Mouse (Mus musculus) MEL (cell line): ENCODE data around the gene Gm20388. TPM values are rescaled to one million over a fixed set of nuclear protein-coding genes. Genes with fewer than 3 reads are reported as not detected.
"Not testable (repeated sequence)": the region's sequence is repeated elsewhere in the genome, so short reads cannot be mapped to it uniquely, and the experiment has no call there.

Experiments used
- DNase-seq: peaks from one replicate; pipeline ENCODE4 v3.0.0; 2011; ENCODE audit warnings: low read depth, low spot score
- H3K27ac ChIP-seq: 2 replicates; pipeline ENCODE4 v1.5.1; 2012; ENCODE audit warnings: low read depth, mild to moderate bottlenecking, control low read depth, low read length, moderate library complexity; ENCODE audit not compliant: control insufficient read depth
- H3K27me3 ChIP-seq, 2 experiments: fragments of 150-350 bp in 1 of 2; sonication (generic) in 1 of 2; 2 replicates each; pipeline ENCODE4 v1.6.1; 2012; ENCODE audit warnings: low read length in 2 of 2, mild to moderate bottlenecking in 2 of 2, improper control_type of control experiment in 1 of 2, moderate library complexity in 1 of 2; ENCODE audit not compliant: insufficient read depth in 2 of 2, control insufficient read depth in 1 of 2
- H3K36me3 ChIP-seq, 2 experiments: 2 replicates each; pipeline ENCODE4 v1.6.1; 2012 to 2014; ENCODE audit warnings: low read length in 2 of 2, improper control_type of control experiment in 1 of 2, inconsistent platforms in 1 of 2, mild to moderate bottlenecking in 1 of 2; ENCODE audit not compliant: insufficient read depth in 2 of 2, control insufficient read depth in 1 of 2
- H3K4me1 ChIP-seq, 2 experiments: fragments of 150-350 bp in 1 of 2; sonication (generic) in 1 of 2; 2 replicates each; pipeline ENCODE4 v1.6.1; 2012; ENCODE audit warnings: low read length in 2 of 2, improper control_type of control experiment in 1 of 2, mild to moderate bottlenecking in 1 of 2; ENCODE audit not compliant: insufficient read depth in 2 of 2, control insufficient read depth in 1 of 2
- H3K4me3 ChIP-seq, 2 experiments: fragments of 150-350 bp in 1 of 2; sonication (generic) in 1 of 2; 2 replicates each; pipeline ENCODE4 v1.5.1; 2012; ENCODE audit warnings: low read depth in 2 of 2, low read length in 2 of 2, mild to moderate bottlenecking in 2 of 2, moderate library complexity in 2 of 2, control low read depth in 1 of 2, improper control_type of control experiment in 1 of 2; ENCODE audit not compliant: control insufficient read depth in 1 of 2, insufficient read depth in 1 of 2
- H3K79me2 ChIP-seq: 2 replicates; pipeline ENCODE4 v1.6.1; 2012; ENCODE audit warnings: mild to moderate bottlenecking, low read length, moderate library complexity; ENCODE audit not compliant: control insufficient read depth, poor library complexity, insufficient read depth
- H3K9ac ChIP-seq: 2 replicates; pipeline ENCODE4 v1.6.1; 2012; ENCODE audit warnings: low read depth, mild to moderate bottlenecking, control low read depth, low read length, moderate library complexity; ENCODE audit not compliant: control insufficient read depth, poor library complexity, severe bottlenecking
- H3K9me3 ChIP-seq: fragments of 150-350 bp; sonication (generic); replicated peaks from 2 replicates; pipeline ENCODE4 v1.6.1; 2012; ENCODE audit warnings: mild to moderate bottlenecking, low read length, improper control_type of control experiment, moderate library complexity; ENCODE audit not compliant: insufficient read depth
- BHLHE40 ChIP-seq: IDR thresholded peaks from 2 replicates; pipeline ENCODE4 v1.6.1; 2012; ENCODE audit warnings: low read depth, mild to moderate bottlenecking, inconsistent platforms, low read length, improper control_type of control experiment, borderline replicate concordance
- CHD1 ChIP-seq: IDR thresholded peaks from 2 replicates; pipeline ENCODE4 v1.6.1; 2012; ENCODE audit warnings: low read depth, mild to moderate bottlenecking, inconsistent platforms, low read length, improper control_type of control experiment
- CHD2 ChIP-seq: IDR thresholded peaks from 2 replicates; pipeline ENCODE4 v1.6.1; 2011; ENCODE audit warnings: low read length, improper control_type of control experiment
- CTCF ChIP-seq, 3 experiments: IDR thresholded peaks in 2 of 3; conservative IDR thresholded peaks in 1 of 3; 2 replicates each; pipeline ENCODE4 v1.5.1; 2011 to 2012; ENCODE audit warnings: low read length in 3 of 3, low read depth in 2 of 3, mild to moderate bottlenecking in 2 of 3, improper control_type of control experiment in 1 of 3, inconsistent platforms in 1 of 3, mixed read lengths in 1 of 3, moderate library complexity in 1 of 3; ENCODE audit not compliant: control insufficient read depth in 1 of 3, insufficient read depth in 1 of 3, poor library complexity in 1 of 3, severe bottlenecking in 1 of 3
- E2F4 ChIP-seq: IDR thresholded peaks from 2 replicates; pipeline ENCODE4 v1.6.1; 2011; ENCODE audit warnings: low read depth, low read length, improper control_type of control experiment, borderline replicate concordance
- ELF1 ChIP-seq: IDR thresholded peaks from 2 replicates; pipeline ENCODE4 v1.6.1; 2014; ENCODE audit warnings: low read depth, mild to moderate bottlenecking, inconsistent platforms, low read length, improper control_type of control experiment, moderate library complexity
- ETS1 ChIP-seq: IDR thresholded peaks from 2 replicates; pipeline ENCODE4 v1.6.1; 2012; ENCODE audit warnings: low read depth, mild to moderate bottlenecking, inconsistent platforms, low read length, improper control_type of control experiment, moderate library complexity
- GATA1 ChIP-seq: IDR thresholded peaks from 2 replicates; pipeline ENCODE4 v1.6.1; 2011; ENCODE audit warnings: low read depth, low read length, improper control_type of control experiment
- HCFC1 ChIP-seq: IDR thresholded peaks from 2 replicates; pipeline ENCODE4 v1.6.1; 2012; ENCODE audit warnings: low read depth, mild to moderate bottlenecking, inconsistent platforms, low read length, improper control_type of control experiment, moderate library complexity
- JUND ChIP-seq: IDR thresholded peaks from 2 replicates; pipeline ENCODE4 v1.6.1; 2011; ENCODE audit warnings: low read depth, mild to moderate bottlenecking, improper control_type of control experiment, low read length
- KAT2A ChIP-seq: conservative IDR thresholded peaks from 2 replicates; pipeline ENCODE4 v1.6.1; 2012; ENCODE audit warnings: low read depth, low read length, improper control_type of control experiment, inconsistent platforms
- MAFK ChIP-seq: IDR thresholded peaks from 2 replicates; pipeline ENCODE4 v1.6.1; 2011; ENCODE audit warnings: low read depth, mild to moderate bottlenecking, low read length, improper control_type of control experiment, borderline replicate concordance
- MEF2A ChIP-seq: IDR thresholded peaks from 2 replicates; pipeline ENCODE4 v1.6.1; 2014; ENCODE audit warnings: low read depth, mild to moderate bottlenecking, inconsistent platforms, low read length, improper control_type of control experiment; ENCODE audit not compliant: poor library complexity, insufficient replicate concordance, severe bottlenecking; ENCODE audit errors: extremely low read depth
- MYB ChIP-seq: IDR thresholded peaks from 2 replicates; pipeline ENCODE4 v1.6.1; 2011; ENCODE audit warnings: mild to moderate bottlenecking, low read depth, low read length, improper control_type of control experiment
- MYC ChIP-seq: IDR thresholded peaks from 2 replicates; pipeline ENCODE4 v1.6.1; 2011; ENCODE audit warnings: low read depth, mild to moderate bottlenecking, low read length, improper control_type of control experiment, moderate library complexity
- POLR2A ChIP-seq, 2 experiments: IDR thresholded peaks; 2 replicates each; pipeline ENCODE4 v1.6.1; 2011 to 2012; ENCODE audit warnings: low read length in 2 of 2, mild to moderate bottlenecking in 2 of 2, control low read depth in 1 of 2, improper control_type of control experiment in 1 of 2, low read depth in 1 of 2, moderate library complexity in 1 of 2; ENCODE audit not compliant: control insufficient read depth in 1 of 2, insufficient read depth in 1 of 2, poor library complexity in 1 of 2
- POLR2AphosphoS2 ChIP-seq: IDR thresholded peaks from 2 replicates; pipeline ENCODE4 v1.6.1; 2011; ENCODE audit warnings: low read length, improper control_type of control experiment
- POLR2AphosphoS5 ChIP-seq: IDR thresholded peaks from 2 replicates; pipeline ENCODE4 v1.6.1; 2012; ENCODE audit warnings: low read depth, borderline replicate concordance, mild to moderate bottlenecking, inconsistent platforms, low read length, moderate library complexity, mixed read lengths
- SIN3A ChIP-seq: IDR thresholded peaks from 2 replicates; pipeline ENCODE4 v1.6.1; 2012; ENCODE audit warnings: low read length, improper control_type of control experiment, inconsistent platforms
- SMC3 ChIP-seq: IDR thresholded peaks from 2 replicates; pipeline ENCODE4 v1.6.1; 2011; ENCODE audit warnings: low read depth, low read length, improper control_type of control experiment
- TAL1 ChIP-seq: IDR thresholded peaks from 2 replicates; pipeline ENCODE4 v1.6.1; 2012; ENCODE audit warnings: mild to moderate bottlenecking, inconsistent platforms, low read length, moderate library complexity, mixed read lengths
- UBTF ChIP-seq: IDR thresholded peaks from 2 replicates; pipeline ENCODE4 v1.6.1; 2012; ENCODE audit warnings: low read depth, mild to moderate bottlenecking, inconsistent platforms, low read length, improper control_type of control experiment, moderate library complexity, borderline replicate concordance; ENCODE audit not compliant: insufficient read depth
- USF1 ChIP-seq: IDR thresholded peaks from 2 replicates; pipeline ENCODE4 v1.6.1; 2014; ENCODE audit warnings: low read depth, mild to moderate bottlenecking, inconsistent platforms, low read length, improper control_type of control experiment, moderate library complexity
- USF2 ChIP-seq, 2 experiments: IDR thresholded peaks; 2 replicates each; pipeline ENCODE4 v1.6.1; 2011 to 2012; ENCODE audit warnings: improper control_type of control experiment in 2 of 2, low read length in 2 of 2, borderline replicate concordance in 1 of 2, inconsistent platforms in 1 of 2, low read depth in 1 of 2, mild to moderate bottlenecking in 1 of 2; ENCODE audit not compliant: insufficient read depth in 1 of 2
- ZKSCAN1 ChIP-seq: IDR thresholded peaks from 2 replicates; pipeline ENCODE4 v1.6.1; 2012; ENCODE audit warnings: low read depth, mild to moderate bottlenecking, inconsistent platforms, low read length, improper control_type of control experiment, moderate library complexity
- ZMIZ1 ChIP-seq: IDR thresholded peaks from 2 replicates; pipeline ENCODE4 v1.6.1; 2012; ENCODE audit warnings: low read depth, mild to moderate bottlenecking, inconsistent platforms, low read length, improper control_type of control experiment, moderate library complexity
- ZNF384 ChIP-seq: IDR thresholded peaks from 2 replicates; pipeline ENCODE4 v1.6.1; 2012; ENCODE audit warnings: low read depth, mild to moderate bottlenecking, inconsistent platforms, low read length, improper control_type of control experiment
- polyA plus RNA-seq, 2 experiments: library from polyadenylated mRNA; stranded (reverse) in 1 of 2; unstranded in 1 of 2; fragments of >175 nt in 1 of 2; fragments of >200 nt in 1 of 2; gene quantifications; 2 replicates each; pipeline versions ENCODE4 v1.2.1 to v1.2.4; 2012; ENCODE audit warnings: low replicate concordance in 2 of 2, low read depth in 1 of 2; ENCODE audit not compliant: insufficient read length in 2 of 2, insufficient read depth in 1 of 2, missing spikeins in 1 of 2
- total RNA-seq: library from RNA; depleted of rRNA; stranded (reverse); fragments of 300-350 nt; gene quantifications from 2 replicates; pipeline ENCODE4 v1.2.3, GENCODE M21; 2012

The Gm20388 gene
- total and polyA plus RNA-seq, 3 experiments: 11.1 to 17.8 TPM; not detected in 1

DNA sequence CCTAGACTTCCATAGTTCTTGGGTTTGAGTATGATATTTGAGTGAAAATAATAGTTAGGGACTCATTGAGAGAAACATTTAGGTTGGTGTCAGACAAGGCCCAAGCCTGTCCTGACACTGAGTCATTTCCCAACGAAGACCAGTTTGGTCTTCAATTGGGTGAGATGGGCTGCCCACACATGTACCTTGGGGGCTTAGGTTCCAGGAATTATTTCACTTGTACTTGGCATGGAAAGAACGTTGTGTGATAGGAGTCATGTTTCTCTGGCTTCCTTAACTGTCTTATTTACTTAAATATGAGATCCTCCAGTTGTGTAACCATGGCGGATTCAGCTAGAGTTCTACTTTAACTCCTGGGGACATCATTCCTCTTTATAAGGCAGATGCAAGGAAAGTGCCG lies 3553.0 kb downstream of the Gm20388 start:
- Histone ChIP-seq H3K4me3 (no peak overlapping the region), H3K27ac (no peak overlapping the region), H3K9me3 (no peaks in the 10 kb centered on the region), H3K79me2 (no peaks in the 10 kb centered on the region), H3K9ac (no peak overlapping the region), H3K27me3 (no peaks in the 10 kb centered on the region), H3K4me1 (no peaks in the 10 kb centered on the region), H3K36me3 (peaks cover 0 to 4% of the 10 kb centered on the region in 2 experiments; a peak in 2 of 4 replicates)
- TF ChIP-seq CHD2 (no peak), USF2 (IDR thresholded peaks at IDR 0.05; ENCODE audit: borderline replicate concordance in 1 of 2, insufficient read depth in 1 of 2, low read depth in 1 of 2, low read length in 2 of 2) (no peak), ETS1 (no peak), JUND (no peak), MEF2A (no peak), MYB (no peak), POLR2A (IDR thresholded peaks at IDR 0.05; ENCODE audit: control insufficient read depth in 1 of 2, insufficient read depth in 1 of 2, low read depth in 1 of 2, low read length in 2 of 2, poor library complexity in 1 of 2) (no peak), ZMIZ1 (no peak), POLR2AphosphoS5 (no peak), SMC3 (no peak), CHD1 (no peak), KAT2A (no peak), MYC (no peak)
- peak; percentile 1 for DNase-seq

DNA sequence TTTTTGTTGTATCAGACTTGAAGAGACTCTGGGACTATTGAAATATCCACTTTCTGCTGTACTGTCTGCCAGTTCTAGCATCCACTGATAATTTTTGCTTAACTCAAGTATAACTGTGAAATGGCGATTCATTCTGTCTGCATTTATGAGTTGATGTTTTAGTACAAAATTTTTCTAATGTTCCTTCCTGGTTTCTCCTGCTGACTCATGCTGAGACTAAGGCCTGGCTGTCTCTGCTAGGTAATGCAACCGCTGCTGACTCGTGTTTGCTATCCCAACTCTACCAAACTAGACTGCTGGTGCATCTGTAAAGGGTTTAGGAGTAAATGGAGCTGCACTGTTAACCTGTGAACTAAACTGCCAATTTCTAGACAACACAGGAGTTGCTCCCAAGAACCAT lies 3556.8 kb downstream of the Gm20388 start:
- peak overlapping the region; percentile 55 for H3K9ac ChIP-seq
- no peaks in the 10 kb centered on the region for H3K4me1 ChIP-seq
- H3K9me3 ChIP-seq: no peaks in the 10 kb centered on the region
- H3K27ac ChIP-seq: peak overlapping the region; percentile 64; the same call in 1 of the 2 replicates
- peak overlapping the region in 1 of 2 experiments; percentile 8; a peak in 1 of 4 replicates for H3K4me3 ChIP-seq
- peaks cover 0 to 4% of the 10 kb centered on the region in 2 experiments; a peak in 2 of 4 replicates for H3K36me3 ChIP-seq
- H3K27me3 ChIP-seq: no peaks in the 10 kb centered on the region
- TF ChIP-seq CHD1 (no peak), ZKSCAN1 (no peak), POLR2AphosphoS2 (no peak), MYB (no peak), ELF1 (no peak), BHLHE40 (no peak), ETS1 (0 out of 2 replicates have a peak, but pooled peaks have one; percentile 22), POLR2AphosphoS5 (no peak), JUND (no peak), ZMIZ1 (no peak), E2F4 (no peak), UBTF (no peak), CTCF (IDR thresholded peaks at IDR 0.05 in 2 of 3, conservative IDR thresholded peaks at IDR 0.05 in 1 of 3; ENCODE audit: control insufficient read depth in 1 of 3, insufficient read depth in 1 of 3, low read depth in 2 of 3, low read length in 3 of 3, poor library complexity in 1 of 3, severe bottlenecking in 1 of 3) (no peak), TAL1 (no peak), ZNF384 (no peak), USF1 (no peak), SMC3 (no peak), GATA1 (no peak), USF2 (IDR thresholded peaks at IDR 0.05; ENCODE audit: borderline replicate concordance in 1 of 2, insufficient read depth in 1 of 2, low read depth in 1 of 2, low read length in 2 of 2) (no peak), SIN3A (peak; percentile 45; the same call in 1 of the 2 replicates), HCFC1 (no peak), MAFK (0 out of 2 replicates have a peak, but pooled peaks have one; percentile 23)
- DNase-seq: peak; percentile 76
- H3K79me2 ChIP-seq: no peaks in the 10 kb centered on the region

DNA sequence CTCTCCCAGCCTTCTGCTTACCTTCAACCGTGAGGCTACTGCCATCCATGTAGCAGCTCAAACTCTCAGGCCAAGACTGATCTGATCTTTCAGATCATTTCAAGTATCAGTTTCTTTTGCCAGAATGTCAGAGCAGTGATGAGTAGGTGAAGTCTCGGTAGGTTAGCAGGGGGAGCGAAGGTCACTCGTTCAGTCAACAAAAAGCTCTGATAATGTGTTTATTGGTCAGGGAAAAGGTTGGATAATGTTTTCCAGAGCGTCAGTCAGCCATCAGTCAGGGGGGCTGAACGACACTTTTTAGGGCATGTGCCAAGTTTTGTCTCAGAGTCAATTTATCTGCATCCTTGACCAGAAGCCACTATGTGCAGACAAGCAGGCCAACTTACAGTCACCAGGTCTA lies 3562.3 kb downstream of the Gm20388 start:
- not testable (repeated sequence) for H3K27ac ChIP-seq, H3K27me3 ChIP-seq

More for the DNA sequence above, 3562.3 kb downstream of the Gm20388 start:
- not testable (repeated sequence) for H3K36me3 ChIP-seq, H3K4me1 ChIP-seq, DNase-seq, H3K9me3 ChIP-seq, H3K9ac ChIP-seq, H3K4me3 ChIP-seq, H3K79me2 ChIP-seq
